Mouse (Mus musculus) limb, embryonic 15.5 days (tissue): Measurements from ENCODE around the gene Colq. TPM values are rescaled to one million over a fixed set of nuclear protein-coding genes. Genes with fewer than 3 reads are reported as not detected.

ENCODE experiments used
- ATAC-seq: fragments of 200-750 bp; cut with Nextera tagmentation; 2 replicates; pipeline ENCODE4 v1.8.0; 2017; ENCODE audit warnings: low read depth, moderate TSS enrichment; ENCODE audit not compliant: insufficient number of reproducible peaks, low FRiP score, low TSS enrichment
- H3K27ac ChIP-seq: fragments of 300-500 bp; sonication (generic); 2 replicates; pipeline ENCODE4 v1.5.1; 2015; ENCODE audit warnings: moderate library complexity, mild to moderate bottlenecking, inconsistent platforms
- H3K27me3 ChIP-seq: fragments of 300-500 bp; sonication (generic); 2 replicates; pipeline ENCODE4 v1.6.1; 2015; ENCODE audit warnings: inconsistent platforms
- H3K36me3 ChIP-seq: fragments of 300-500 bp; sonication (generic); 2 replicates; pipeline ENCODE4 v1.6.1; 2015; ENCODE audit warnings: inconsistent platforms
- H3K4me1 ChIP-seq: fragments of 300-500 bp; sonication (generic); 2 replicates; pipeline ENCODE4 v1.6.1; 2015; ENCODE audit warnings: inconsistent platforms
- H3K4me2 ChIP-seq: fragments of 300-500 bp; sonication (generic); 2 replicates; pipeline ENCODE4 v1.6.1; 2015; ENCODE audit warnings: mild to moderate bottlenecking, inconsistent platforms
- H3K4me3 ChIP-seq: fragments of 300-500 bp; sonication (generic); 2 replicates; pipeline ENCODE4 v1.5.1; 2015; ENCODE audit warnings: mild to moderate bottlenecking, inconsistent platforms
- H3K9ac ChIP-seq: fragments of 300-500 bp; sonication (generic); 2 replicates; pipeline ENCODE4 v1.6.1; 2015; ENCODE audit warnings: inconsistent platforms
- H3K9me3 ChIP-seq: fragments of 300-500 bp; sonication (generic); 2 replicates; pipeline ENCODE4 v1.6.1; 2016; ENCODE audit warnings: inconsistent platforms
- WGBS: fragments of 180-500 bp; shearing (Covaris S2); methylation state at CpG from one replicate; pipeline ENCODE4 v1.1.7; 2015; 5-methylcytosine and 5-hydroxymethylcytosine counted together
- polyA plus RNA-seq: library from polyadenylated mRNA; unstranded; fragments of >200 nt; fragmentation: Nextera tagmentation; extraction: Ambion mirVana; gene quantifications from 2 replicates; pipeline ENCODE4 v1.2.1, GENCODE M21; 2015

The Colq gene
- polyA plus RNA-seq, 1 experiment from 2014 or later = 3.6 TPM

- no peaks in the 10 kb centered on the region for H3K4me1 ChIP-seq
- no peak overlapping the region for H3K4me3 ChIP-seq
- no peaks in the 10 kb centered on the region for H3K27me3 ChIP-seq
- no peak overlapping the region for H3K4me2 ChIP-seq
- H3K9me3 ChIP-seq = no peaks in the 10 kb centered on the region
- H3K36me3 ChIP-seq = peaks cover 55% of the 10 kb centered on the region
- H3K9ac ChIP-seq = no peak overlapping the region
- no peak for ATAC-seq
- H3K27ac ChIP-seq = no peak overlapping the region
- WGBS = 98% methylated on average over 2 of the region's 2 CpGs
These were observed 81.2 kb downstream of the Colq start for GRCm38 (mm10) chr14:31509911-31510310.

DNA sequence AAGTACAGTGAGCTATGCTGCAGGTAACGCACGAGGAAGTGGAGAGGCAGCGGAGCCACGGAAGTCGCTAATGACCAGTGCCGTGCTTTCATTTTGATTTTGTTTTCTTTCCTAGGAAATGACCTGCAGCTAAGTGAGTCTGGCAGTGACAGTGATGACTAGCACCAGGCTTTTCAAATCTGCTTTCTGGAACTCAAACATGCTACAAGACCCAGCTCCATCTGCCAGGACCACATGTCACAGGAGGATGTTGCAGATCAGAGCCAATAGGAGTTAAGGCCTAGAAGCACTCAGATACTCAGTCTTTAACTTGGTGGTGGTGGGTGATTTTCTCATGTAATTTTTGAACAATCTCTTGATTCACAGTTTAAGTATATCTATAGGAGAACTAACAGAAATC is 84.7 kb downstream of the Colq start:
- Histone ChIP-seq H3K4me2 (no peak overlapping the region), H3K27me3 (no peaks in the 10 kb centered on the region), H3K4me3 (no peak overlapping the region), H3K27ac (no peak overlapping the region), H3K9ac (no peak overlapping the region), H3K9me3 (no peaks in the 10 kb centered on the region), H3K4me1 (no peaks in the 10 kb centered on the region), H3K36me3 (peaks cover 86% of the 10 kb centered on the region)
- 98% methylated on average over 6 of the region's 6 CpGs for WGBS
- ATAC-seq = no peak

DNA sequence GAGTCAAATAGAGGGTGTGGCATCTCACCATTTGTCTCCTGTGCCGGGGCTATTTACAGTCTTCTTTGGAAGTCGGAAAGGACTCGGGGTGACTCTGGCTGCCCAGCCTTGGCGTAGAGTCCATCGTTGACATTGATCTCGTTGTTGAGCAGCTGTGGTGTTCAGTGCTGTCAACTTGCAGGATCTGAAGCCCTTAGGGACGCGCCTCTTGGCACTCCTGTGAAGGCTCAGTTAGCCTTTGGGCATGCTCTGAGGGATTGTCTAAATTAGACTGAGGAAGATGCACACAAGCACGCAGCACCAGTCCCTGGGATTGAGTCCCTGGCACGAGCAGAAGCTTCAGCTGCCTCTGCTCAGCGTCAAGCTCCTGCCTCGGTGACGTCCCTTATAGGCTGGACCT is 87.7 kb downstream of the Colq start:
- Histone ChIP-seq H3K36me3 (peaks cover 89% of the 10 kb centered on the region), H3K4me3 (no peak overlapping the region), H3K27ac (no peak overlapping the region), H3K9me3 (no peaks in the 10 kb centered on the region), H3K4me1 (no peaks in the 10 kb centered on the region), H3K4me2 (no peak overlapping the region), H3K9ac (no peak overlapping the region), H3K27me3 (no peaks in the 10 kb centered on the region)
- ATAC-seq = no peak
- 93% methylated on average over 13 of the region's 13 CpGs for WGBS

GRCm38 (mm10) chr14:31499526-31499925 is 91.6 kb downstream of the Colq start:
- peaks cover 16% of the 10 kb centered on the region for H3K4me1 ChIP-seq
- H3K9me3 ChIP-seq = no peaks in the 10 kb centered on the region
- ATAC-seq = no peak
- H3K27ac ChIP-seq = no peak overlapping the region
- no peaks in the 10 kb centered on the region for H3K27me3 ChIP-seq
- H3K4me3 ChIP-seq = no peak overlapping the region
- WGBS = 85% methylated on average over 1 of the region's 1 CpGs
- no peak overlapping the region for H3K4me2 ChIP-seq
- H3K9ac ChIP-seq = no peak overlapping the region
- H3K36me3 ChIP-seq = peaks cover 58% of the 10 kb centered on the region

DNA sequence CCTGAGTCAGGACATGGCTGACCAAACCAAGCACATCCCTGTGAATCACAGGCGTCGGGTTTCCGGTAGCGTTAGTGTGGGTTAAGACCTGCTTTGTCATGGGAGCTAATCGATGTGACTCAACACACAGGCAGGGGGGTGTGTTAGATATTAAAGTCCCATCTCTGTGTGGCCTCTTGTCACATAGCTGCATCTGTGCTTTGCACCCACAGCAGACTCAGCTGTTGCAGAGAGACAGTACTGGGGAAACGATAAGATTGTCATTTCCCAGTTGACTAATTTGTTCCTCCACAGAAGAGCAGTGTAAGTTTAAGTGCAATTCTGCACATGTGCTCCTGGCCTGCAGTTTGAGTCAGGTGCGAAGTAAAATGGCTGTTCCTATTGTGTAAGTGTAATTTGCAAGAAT is 94.9 kb downstream of the Colq start:
- Histone ChIP-seq H3K4me3 (peak overlapping the region; percentile 74), H3K9me3 (no peaks in the 10 kb centered on the region), H3K27me3 (no peaks in the 10 kb centered on the region), H3K4me2 (peak overlapping the region; percentile 72), H3K9ac (peak overlapping the region; percentile 78), H3K4me1 (peaks cover 28% of the 10 kb centered on the region), H3K27ac (no peak overlapping the region), H3K36me3 (peaks cover 37% of the 10 kb centered on the region)
- 39% methylated on average over 7 of the region's 7 CpGs for WGBS
- no peak for ATAC-seq

GRCm38 (mm10) chr14:31495538-31495937 is 95.6 kb downstream of the Colq start:
- ATAC-seq = no peak
- H3K27me3 ChIP-seq = no peaks in the 10 kb centered on the region
- H3K36me3 ChIP-seq = peaks cover 34% of the 10 kb centered on the region
- H3K9ac ChIP-seq = peak overlapping the region; percentile 78
- peak overlapping the region; percentile 88 for H3K27ac ChIP-seq
- H3K4me2 ChIP-seq = peak overlapping the region; percentile 72
- WGBS = 3% methylated on average over 8 of the region's 8 CpGs
- peaks cover 28% of the 10 kb centered on the region for H3K4me1 ChIP-seq
- H3K9me3 ChIP-seq = no peaks in the 10 kb centered on the region
- H3K4me3 ChIP-seq = peak overlapping the region; percentile 74

- under 1% methylated on average over 49 of the region's 49 CpGs for WGBS
- H3K27me3 ChIP-seq = no peaks in the 10 kb centered on the region
- H3K27ac ChIP-seq = peak within 1 kb of the TSS; percentile 88
- peaks cover 33% of the 10 kb centered on the region for H3K36me3 ChIP-seq
- peak within 1 kb of the TSS; percentile 78 for H3K9ac ChIP-seq
- peak within 1 kb of the TSS; percentile 72 for H3K4me2 ChIP-seq
- H3K4me3 ChIP-seq = peak within 1 kb of the TSS; percentile 74
- ATAC-seq = peak; percentile 91
- no peaks in the 10 kb centered on the region for H3K9me3 ChIP-seq
- H3K4me1 ChIP-seq = peaks cover 28% of the 10 kb centered on the region
These were observed 96.1 kb downstream of the Colq start, which contains the start of gene Mettl6 for GRCm38 (mm10) chr14:31494975-31495455. Mettl6 (minus strand) TSS chr14:31495040.

DNA sequence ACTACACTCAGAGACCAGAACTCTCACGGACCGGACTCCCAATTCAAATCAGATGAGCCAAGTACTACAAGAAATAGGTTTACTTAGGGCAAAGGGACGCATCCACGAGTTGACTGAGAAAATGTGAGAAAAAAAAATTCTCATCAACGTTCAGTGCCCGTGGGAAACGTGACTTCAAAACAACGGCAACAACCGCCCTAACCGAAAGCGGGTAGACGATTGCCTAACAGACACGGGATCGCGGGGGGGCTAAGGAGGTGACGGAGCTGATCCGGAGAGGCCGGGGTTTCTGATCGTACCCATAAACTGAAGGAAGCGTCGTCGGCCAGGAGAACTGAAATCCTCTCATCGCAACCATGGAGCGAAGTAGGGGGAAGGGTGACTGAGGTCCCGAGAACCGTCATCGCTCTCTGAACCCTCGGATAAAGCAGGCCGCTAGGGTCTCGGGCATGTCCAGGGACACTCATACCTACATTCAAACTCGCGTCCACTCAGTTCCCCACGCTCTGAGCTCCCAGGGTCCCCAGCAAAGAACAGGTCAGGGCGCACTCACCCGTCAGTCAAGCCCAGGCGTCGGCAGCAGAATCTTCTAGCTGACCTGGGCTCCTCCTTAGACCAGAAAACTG is 96.7 kb downstream of the Colq start, which contains the start of gene Eaf1:
Gene Eaf1, plus strand, starts transcription at position 51 of the 626 bp plus-strand sequence.
- WGBS = under 1% methylated on average over 37 of the region's 37 CpGs
- no peaks in the 10 kb centered on the region for H3K27me3 ChIP-seq
- H3K9ac ChIP-seq = peak within 1 kb of the TSS; percentile 78
- peaks cover 28% of the 10 kb centered on the region for H3K4me1 ChIP-seq
- peak within 1 kb of the TSS; percentile 88 for H3K27ac ChIP-seq
- peak within 1 kb of the TSS; percentile 74 for H3K4me3 ChIP-seq
- ATAC-seq = 0 out of 2 replicates have a peak, but pooled peaks have one; percentile 7
- no peaks in the 10 kb centered on the region for H3K9me3 ChIP-seq
- H3K36me3 ChIP-seq = peaks cover 32% of the 10 kb centered on the region
- H3K4me2 ChIP-seq = peak within 1 kb of the TSS; percentile 72

DNA sequence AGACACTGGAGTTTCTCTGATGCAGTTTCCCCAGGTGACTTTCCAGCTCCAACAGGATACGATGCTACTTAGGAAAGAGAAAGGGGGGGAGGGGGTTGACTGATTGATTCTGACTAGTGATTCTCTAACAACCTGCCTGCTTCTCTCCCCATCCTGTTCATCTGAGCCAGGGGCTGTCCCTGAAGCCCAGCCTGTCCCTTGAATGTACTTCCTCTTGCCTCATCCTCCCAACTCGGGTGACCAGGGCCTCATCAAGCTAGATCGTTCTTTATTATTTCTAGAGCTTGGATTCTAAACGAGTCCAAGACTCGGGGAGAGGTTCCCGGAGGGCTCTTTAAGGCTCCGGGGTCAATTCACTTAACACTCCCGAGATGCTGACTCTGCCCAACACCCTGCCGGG is 97.2 kb downstream of the Colq start:
- ATAC-seq = no peak
- peaks cover 33% of the 10 kb centered on the region for H3K36me3 ChIP-seq

GRCm38 (mm10) chr14:31488055-31488454 is 103.1 kb downstream of the Colq start:
- H3K4me2 ChIP-seq = no peak overlapping the region
- no peaks in the 10 kb centered on the region for H3K27me3 ChIP-seq
- no peak overlapping the region for H3K4me3 ChIP-seq
- H3K4me1 ChIP-seq = no peaks in the 10 kb centered on the region
- 96% methylated on average over 6 of the region's 6 CpGs for WGBS
- ATAC-seq = no peak
- H3K36me3 ChIP-seq = peaks cover 74% of the 10 kb centered on the region
- no peak overlapping the region for H3K27ac ChIP-seq
- no peak overlapping the region for H3K9ac ChIP-seq
- H3K9me3 ChIP-seq = no peaks in the 10 kb centered on the region

More for the DNA sequence above, 97.2 kb downstream of the Colq start:
- Histone ChIP-seq H3K9me3 (no peaks in the 10 kb centered on the region), H3K27ac (no peak overlapping the region), H3K4me3 (peak overlapping the region; percentile 74), H3K4me2 (peak overlapping the region; percentile 72), H3K27me3 (no peaks in the 10 kb centered on the region), H3K4me1 (peaks cover 28% of the 10 kb centered on the region), H3K9ac (peak overlapping the region; percentile 78)
- 28% methylated on average over 9 of the region's 9 CpGs for WGBS

- no peak for ATAC-seq
- no peaks in the 10 kb centered on the region for H3K27me3 ChIP-seq
- 84% methylated on average over 4 of the region's 4 CpGs for WGBS
These were observed 104.7 kb downstream of the Colq start for GRCm38 (mm10) chr14:31486465-31486864.

GRCm38 (mm10) chr14:31482417-31482816 is 108.7 kb downstream of the Colq start:
- H3K27me3 ChIP-seq = no peaks in the 10 kb centered on the region
- H3K27ac ChIP-seq = no peak overlapping the region
- H3K9ac ChIP-seq = no peak overlapping the region
- H3K4me2 ChIP-seq = no peak overlapping the region
- H3K4me1 ChIP-seq = no peaks in the 10 kb centered on the region
- no peak overlapping the region for H3K4me3 ChIP-seq
- H3K36me3 ChIP-seq = peaks cover 96% of the 10 kb centered on the region
- H3K9me3 ChIP-seq = no peaks in the 10 kb centered on the region
- no peak for ATAC-seq
- WGBS = 87% methylated on average over 5 of the region's 5 CpGs

More at GRCm38 (mm10) chr14:31486465-31486864, 104.7 kb downstream of the Colq start:
- Histone ChIP-seq H3K4me2 (no peak overlapping the region), H3K4me1 (no peaks in the 10 kb centered on the region), H3K9ac (no peak overlapping the region), H3K9me3 (no peaks in the 10 kb centered on the region), H3K4me3 (no peak overlapping the region), H3K27ac (no peak overlapping the region), H3K36me3 (peaks cover 80% of the 10 kb centered on the region)
